ENCODE assay signal across 9 mouse cellular contexts in the genomic region with DNA sequence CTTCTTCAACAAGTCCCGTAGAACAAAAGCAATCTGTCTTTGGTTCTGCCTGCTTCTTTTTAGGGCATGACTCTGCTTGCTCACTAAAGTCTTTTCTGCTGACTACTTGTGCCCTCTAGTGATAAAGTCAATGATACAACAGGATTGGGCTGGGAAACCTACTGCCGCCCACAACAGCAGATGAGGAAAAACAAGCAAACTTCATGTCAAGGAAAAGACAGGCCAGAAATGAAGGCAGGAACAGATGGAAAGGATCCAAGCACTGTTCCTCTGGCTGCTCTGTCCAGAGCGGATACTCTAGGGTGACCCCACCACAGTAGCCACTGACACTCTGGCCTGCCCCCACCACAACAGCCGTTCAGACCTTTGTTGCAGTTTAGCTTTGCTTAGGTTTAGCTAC.
A peak's percentile ranks its signal among the peaks of the same experiment; 100 is the strongest.
DNase-seq lines count a peak whose midpoint lies in the region; ATAC-seq lines count a peak whose summit lies in the region.
"Had no signal": no experiment of that assay in that cellular context is flagged by ENCODE, and none has a peak within 500 bp of the region (broad histone marks: within the 10 kb centered on the region; RNA-seq: fewer than 3 reads in every experiment).

No protein-coding gene starts in this region.

- H3K4me1 ChIP-seq in hindbrain, embryonic 14.5 days (replicated peaks; ENCODE audit: control insufficient read depth, insufficient read depth, low read length), result no peaks in the 10 kb centered on the region
- no peaks in the 10 kb centered on the region for H3K4me1 ChIP-seq in hindbrain, embryonic 10.5 days (replicated peaks)
- H3K4me1 ChIP-seq: limb, embryonic 13.5 days had no signal

- H3K36me3 ChIP-seq in hindbrain, embryonic 14.5 days (replicated peaks; ENCODE audit: control insufficient read depth, insufficient read depth), result peaks cover 22% of the 10 kb centered on the region
- peaks cover 9% of the 10 kb centered on the region for H3K36me3 ChIP-seq in hindbrain, embryonic 10.5 days

- peak; percentile 68 for DNase-seq in hindbrain, embryonic 14.5 days (ENCODE audit: low spot score)
- DNase-seq in hindbrain, embryonic 10.5 days (ENCODE audit: low spot score), result no peak
- peak; percentile 81 for DNase-seq in NIH3T3 (ENCODE audit: low read depth)
- peak; percentile 52 for DNase-seq in embryo, embryonic 10 days (ENCODE audit: low spot score)
- peak; percentile 33 to 57 for DNase-seq in kidney, postnatal 4 days
- no peak for DNase-seq in ovary, postnatal 10 days (ENCODE audit: low spot score)
- DNase-seq in left cerebral cortex, adult 8-10 months (ENCODE audit: low spot score in 2 of 2), result no peak

- H3K4me3 ChIP-seq in hindbrain, embryonic 14.5 days (replicated peaks; ENCODE audit: low read length), result no peak overlapping the region
- no peak overlapping the region for H3K4me3 ChIP-seq in hindbrain, embryonic 10.5 days
- H3K4me3 ChIP-seq: limb, embryonic 13.5 days had no signal

- H3K4me2 ChIP-seq in hindbrain, embryonic 14.5 days (replicated peaks), result no peak overlapping the region
- H3K4me2 ChIP-seq: limb, embryonic 13.5 days had no signal

- H3K9me3 ChIP-seq in hindbrain, embryonic 14.5 days (ENCODE audit: control insufficient read depth, low read length), result no peaks in the 10 kb centered on the region
- H3K9me3 ChIP-seq in hindbrain, embryonic 10.5 days, result no peaks in the 10 kb centered on the region
- H3K9me3 ChIP-seq: limb, embryonic 13.5 days had no signal

- no peak for ATAC-seq in hindbrain, embryonic 14.5 days (ENCODE audit: low FRiP score)
- no peak for ATAC-seq in CD4-positive, CD25-positive, alpha-beta regulatory T cell, adult 4 months

- no peak overlapping the region for H3K9ac ChIP-seq in hindbrain, embryonic 14.5 days
- H3K9ac ChIP-seq: limb, embryonic 13.5 days had no signal

- H3K27ac ChIP-seq in hindbrain, embryonic 14.5 days, result no peak overlapping the region
- no peak overlapping the region for H3K27ac ChIP-seq in hindbrain, embryonic 10.5 days
- H3K27ac ChIP-seq: limb, embryonic 13.5 days had no signal

- WGBS in hindbrain, embryonic 14.5 days, result 69% methylated on average over 4 of the region's 4 CpGs
- WGBS in hindbrain, embryonic 10.5 days, result 72% methylated on average over 4 of the region's 4 CpGs

- no peaks in the 10 kb centered on the region for H3K27me3 ChIP-seq in hindbrain, embryonic 14.5 days (ENCODE audit: control insufficient read depth, insufficient read depth, low read length)
- no peaks in the 10 kb centered on the region for H3K27me3 ChIP-seq in hindbrain, embryonic 10.5 days (ENCODE audit: insufficient read depth, poor library complexity, severe bottlenecking)
- H3K27me3 ChIP-seq: limb, embryonic 13.5 days had no signal

Comparison
In these comparisons a context has a peak if more than half of its experiments do, and no peak if none do; other contexts are left out.
1. DNase-seq: peak in hindbrain, embryonic 14.5 days (single experiment), NIH3T3 (single experiment), embryo, embryonic 10 days (single experiment) and kidney, postnatal 4 days (2 of 2); none in hindbrain, embryonic 10.5 days (single experiment), ovary, postnatal 10 days (single experiment) and left cerebral cortex, adult 8-10 months (0 of 2).